Mouse (Mus musculus) megakaryocyte, embryonic 14.5 days (primary cell): ENCODE results near the gene Tst.

Experiments
- FLI1 ChIP-seq: IDR thresholded peaks from 2 replicates; pipeline ENCODE4 v1.6.1; 2012; ENCODE audit warnings: low read length, inconsistent platforms, mixed read lengths
- GATA1 ChIP-seq: IDR thresholded peaks from 3 replicates; pipeline ENCODE4 v1.6.1; 2012; ENCODE audit warnings: mixed read lengths, low read length, inconsistent platforms, borderline replicate concordance

- TF ChIP-seq FLI1: no peak
- no peak for TF ChIP-seq GATA1
Measured at GRCm38 (mm10) chr15:78429139-78429459, 23.4 kb upstream of the Tst start.
